Mouse (Mus musculus): ENCODE data around the gene Cpm.

Gene Cpm

GRCm38 (mm10) chr10:117687018-117687417, 57.7 kb downstream of the Cpm start:
- DNase-seq (ENCODE audit: low spot score in 2 of 2) = no peak

GRCm38 (mm10) chr10:117687577-117687976, 58.3 kb downstream of the Cpm start:
- no peak for DNase-seq (ENCODE audit: low spot score in 2 of 2)

GRCm38 (mm10) chr10:117688204-117689151, 59.2 kb downstream of the Cpm start:
- DNase-seq (ENCODE audit: low spot score in 2 of 2) = no peak

DNA sequence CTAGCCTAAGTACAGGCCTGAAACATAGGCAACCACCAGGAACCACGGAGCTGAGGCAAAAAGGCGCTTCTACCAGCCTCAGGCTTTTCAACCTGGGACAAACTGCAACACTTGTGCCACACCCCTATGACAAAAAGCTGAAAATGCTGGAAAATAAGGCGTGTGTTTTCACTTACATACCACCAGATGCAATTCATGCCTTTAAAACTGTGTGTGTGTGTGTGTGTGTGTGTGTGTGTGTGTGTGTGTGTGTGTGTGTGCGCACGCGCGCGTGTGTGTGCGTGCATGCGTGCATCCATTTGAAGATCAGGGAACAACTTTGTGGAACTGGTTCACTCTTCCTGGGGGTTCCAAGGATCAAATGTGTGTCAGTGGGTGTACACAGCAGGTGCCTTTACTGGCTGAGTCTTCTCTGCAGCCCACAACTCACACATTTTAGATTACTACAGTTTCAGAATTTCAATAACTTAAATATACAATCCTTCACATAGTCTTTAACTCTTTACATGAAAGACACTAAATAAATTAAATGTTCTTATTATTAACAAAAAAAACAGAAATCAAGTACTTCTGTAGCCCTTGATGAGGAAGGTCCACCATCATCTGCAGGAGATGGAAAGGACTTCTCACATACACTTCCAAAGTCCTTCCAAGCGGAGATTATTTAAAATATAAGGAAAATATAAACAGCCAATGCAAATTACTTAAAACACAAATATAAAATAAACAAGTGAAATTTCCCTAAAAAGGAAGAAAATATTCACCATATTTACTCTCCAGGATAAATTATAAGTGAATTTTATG, 60.2 kb downstream of the Cpm start:
- no peak for DNase-seq (ENCODE audit: low spot score in 2 of 2)

DNA sequence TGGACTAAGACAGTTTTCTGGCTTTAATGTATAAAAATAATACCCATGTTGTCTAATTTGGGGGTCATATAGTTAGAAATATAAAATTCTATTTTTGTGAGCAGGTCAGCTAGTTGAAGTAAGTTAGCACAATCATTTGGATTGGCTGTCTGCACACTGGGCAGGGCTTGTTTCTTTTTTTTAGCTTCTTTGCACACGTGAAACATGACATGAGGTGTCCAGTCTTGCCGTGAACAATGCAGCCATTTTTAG, 60.7 kb downstream of the Cpm start:
- DNase-seq (ENCODE audit: low spot score in 2 of 2) = no peak

DNA sequence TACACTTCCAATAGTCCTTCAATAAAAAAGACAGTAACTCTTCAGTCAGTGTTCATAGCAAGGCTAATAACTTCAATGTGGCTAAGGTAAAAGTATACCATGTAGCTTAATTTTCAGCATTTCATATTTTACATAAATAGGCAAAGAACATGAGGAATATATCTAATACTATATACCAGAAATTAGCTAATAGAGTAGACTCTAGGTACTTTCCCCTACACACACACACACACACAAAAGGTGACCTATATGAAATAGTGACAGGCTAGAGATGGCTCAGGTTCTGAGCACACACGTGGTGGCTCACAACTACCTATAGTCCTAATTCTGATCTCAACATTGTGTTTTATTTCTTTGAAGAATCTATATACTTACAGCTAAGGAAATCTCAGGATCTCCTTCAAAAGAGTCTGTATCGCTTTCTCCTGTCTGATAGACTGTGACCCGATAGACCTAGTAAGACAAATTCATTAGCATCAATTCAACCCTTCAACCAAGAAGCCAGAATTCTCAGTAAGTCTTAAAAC, 61.5 kb downstream of the Cpm start:
- DNase-seq (ENCODE audit: low spot score in 2 of 2) = no peak

GRCm38 (mm10) chr10:117691389-117691968, 62.2 kb downstream of the Cpm start:
- no peak for DNase-seq (ENCODE audit: low spot score in 2 of 2)

GRCm38 (mm10) chr10:117692173-117692572, 62.9 kb downstream of the Cpm start:
- no peak for DNase-seq (ENCODE audit: low spot score in 2 of 2)

GRCm38 (mm10) chr10:117692953-117693352, 63.7 kb downstream of the Cpm start:
- no peak for DNase-seq (ENCODE audit: low spot score in 2 of 2)

DNA sequence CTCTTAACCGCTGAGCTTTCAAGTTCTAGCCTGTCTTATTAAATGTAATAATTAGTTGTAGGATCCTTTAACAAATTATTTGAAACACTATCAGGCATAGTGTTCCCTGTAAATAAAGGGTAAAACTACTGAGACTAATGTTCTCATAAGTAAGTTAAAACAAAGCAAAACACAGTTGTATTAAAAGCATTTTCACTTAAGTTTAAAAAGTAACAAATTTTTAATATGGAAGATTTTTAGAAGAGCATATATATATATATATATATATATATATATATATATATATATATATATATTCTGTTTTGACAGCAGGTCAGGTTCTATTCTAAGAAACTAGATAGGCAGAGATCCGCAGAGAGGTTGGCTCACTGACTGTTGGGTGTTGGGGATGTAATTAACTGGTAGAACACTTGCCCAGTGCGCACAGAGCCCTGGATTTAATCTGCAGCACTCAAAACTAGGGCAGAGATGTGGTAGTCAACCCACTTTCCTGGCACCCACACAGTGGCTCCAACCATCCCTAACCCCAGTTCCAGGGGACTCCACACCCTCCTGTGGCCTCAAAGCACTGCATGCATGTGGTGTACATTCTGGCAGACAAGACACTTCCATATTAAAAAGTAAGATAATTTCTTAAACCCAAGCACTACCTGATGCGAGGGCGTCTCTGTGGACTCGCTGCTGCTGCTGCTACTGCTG, 65.1 kb downstream of the Cpm start:
- DNase-seq (ENCODE audit: low spot score in 2 of 2) = no peak

DNA sequence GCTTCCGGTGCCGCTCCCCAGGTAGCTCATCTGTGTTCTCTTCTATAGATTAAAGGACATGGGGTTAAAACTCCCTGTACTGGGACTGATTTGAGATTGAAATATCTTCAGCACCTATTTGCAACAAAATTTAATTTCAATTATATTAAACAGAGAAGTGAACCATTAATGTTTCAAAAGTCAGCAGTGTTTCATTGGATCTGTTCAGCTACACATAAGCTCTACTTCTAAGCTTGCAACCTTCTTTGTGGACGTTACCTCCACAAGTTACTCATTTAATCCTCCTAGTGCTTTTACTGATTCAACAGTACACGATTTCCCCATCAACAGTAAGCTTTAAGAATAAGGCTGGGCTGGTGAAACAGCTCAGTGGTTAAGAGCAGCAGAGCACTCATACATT, 65.7 kb downstream of the Cpm start:
- no peak for DNase-seq (ENCODE audit: low spot score in 2 of 2)

- no peak for DNase-seq (ENCODE audit: low spot score in 2 of 2)
Observed at GRCm38 (mm10) chr10:117695605-117696004, 66.3 kb downstream of the Cpm start.

- no peak for DNase-seq (ENCODE audit: low spot score in 2 of 2)
Observed at GRCm38 (mm10) chr10:117696021-117696826, 66.9 kb downstream of the Cpm start.

DNA sequence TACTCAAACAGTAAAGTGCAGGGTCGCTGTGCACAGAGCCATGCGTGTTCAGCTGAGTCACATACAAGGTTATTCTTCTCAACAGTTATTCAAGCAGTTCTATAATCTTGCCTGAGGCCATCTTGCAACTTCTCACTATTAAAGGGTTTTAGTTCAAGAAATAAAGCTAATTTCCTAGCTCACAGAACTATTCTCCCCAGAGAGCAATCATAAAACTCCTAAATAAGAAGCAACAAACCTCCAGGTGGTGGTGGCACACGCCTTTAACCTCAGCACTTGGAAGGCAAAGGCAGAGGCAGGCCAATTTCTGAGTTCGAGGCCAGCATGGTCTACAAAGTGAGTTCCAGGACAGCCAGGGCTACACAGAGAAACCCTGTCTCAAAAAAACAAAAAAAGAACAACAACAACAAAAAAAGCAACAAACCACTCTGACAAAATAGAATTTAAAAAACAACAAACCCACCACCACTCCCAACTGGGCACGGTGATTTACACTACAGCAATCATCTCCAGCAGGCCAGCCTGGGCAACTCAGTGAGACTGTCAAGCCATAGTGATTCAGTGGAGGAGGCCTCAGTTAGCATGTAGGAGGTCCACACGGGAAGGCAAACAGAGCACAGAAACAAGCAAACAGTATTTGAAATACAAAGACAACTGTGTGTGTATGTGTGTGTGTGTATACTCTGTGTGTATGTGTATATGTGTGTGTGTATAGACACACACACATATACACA, 67.7 kb downstream of the Cpm start:
- no peak for DNase-seq (ENCODE audit: low spot score in 2 of 2)

GRCm38 (mm10) chr10:117697561-117698115, 68.3 kb downstream of the Cpm start:
- no peak for DNase-seq (ENCODE audit: low spot score in 2 of 2)

GRCm38 (mm10) chr10:117698313-117699138, 69.2 kb downstream of the Cpm start:
- no peak for DNase-seq (ENCODE audit: low spot score in 2 of 2)

- DNase-seq (ENCODE audit: low spot score in 2 of 2) = no peak
Observed at GRCm38 (mm10) chr10:117699914-117700313, 70.6 kb downstream of the Cpm start.

GRCm38 (mm10) chr10:117700450-117700849, 71.2 kb downstream of the Cpm start:
- DNase-seq (ENCODE audit: low spot score in 2 of 2) = no peak

All from frontal cortex, postnatal 10 days (tissue).